Mouse (Mus musculus): ENCODE results near the gene Klk11.

GRCm38 (mm10) chr7:43796355-43796754 is 22.0 kb downstream of the Klk11 start:
- TF ChIP-seq CTCF (IDR thresholded peaks at IDR 0.05; ENCODE audit: low read depth), result no peak
- no peak for TF ChIP-seq EP300 (IDR thresholded peaks at IDR 0.05; ENCODE audit: low read depth)
